Mouse (Mus musculus): ENCODE data around the gene Atp6v0c. TPM values are rescaled to one million over a fixed set of nuclear protein-coding genes. Genes with fewer than 3 reads are reported as not detected.
"Not testable (repeated sequence)": the region's sequence is repeated elsewhere in the genome, so short reads cannot be mapped to it uniquely, and the experiment has no call there.

The Atp6v0c gene
- polyA plus RNA-seq, 2 experiments, result 236 to 326 TPM

DNA sequence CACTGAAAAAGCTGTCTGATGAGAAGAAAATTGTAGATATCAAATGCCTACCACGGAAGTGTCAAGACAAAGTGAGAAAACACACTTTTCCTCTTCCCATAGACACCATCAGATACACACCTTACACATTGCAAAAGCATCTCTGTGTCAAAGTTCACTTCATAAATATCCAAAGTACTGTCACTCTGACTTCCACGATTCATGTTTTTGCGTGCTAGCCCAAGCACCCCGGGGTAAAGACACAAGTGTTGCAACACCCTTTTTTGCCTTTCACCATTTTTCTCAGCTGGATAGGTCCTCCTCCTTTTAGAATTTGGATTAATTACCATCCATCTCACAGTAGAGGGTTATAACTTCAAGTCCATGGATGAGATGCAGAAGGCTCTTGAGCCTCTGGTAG, 29.5 kb downstream of the Atp6v0c start:
- WGBS (ENCODE audit: insufficient replicate concordance), result 77% methylated on average over 4 of the region's 4 CpGs
- H3K4me1 ChIP-seq (replicated peaks; ENCODE audit: control insufficient read depth in 2 of 2, insufficient read depth in 2 of 2, low read length in 1 of 2), result peaks cover 13 to 22% of the 10 kb centered on the region in 2 experiments
- H3K27ac ChIP-seq, result no peak overlapping the region

DNA sequence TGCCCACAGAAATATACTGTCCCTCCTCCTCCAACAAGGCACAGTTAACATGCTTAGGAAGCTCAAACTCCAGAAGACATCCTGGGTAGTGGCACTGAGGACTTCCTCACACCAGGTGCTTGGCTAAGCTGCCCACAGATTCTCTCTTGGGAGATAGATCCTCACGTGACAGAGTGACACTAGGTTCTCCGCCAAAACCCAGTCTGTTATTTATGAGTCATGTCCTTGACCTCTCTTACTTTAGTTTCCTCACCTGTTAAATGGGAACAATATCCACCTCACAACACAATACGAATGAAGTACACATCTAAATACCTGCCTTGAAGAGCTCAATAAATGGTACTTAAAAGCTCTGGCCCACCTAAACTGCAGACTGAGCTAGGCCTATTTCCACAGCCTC, 30.2 kb downstream of the Atp6v0c start:
- H3K4me2 ChIP-seq (ENCODE audit: low read depth), result no peak overlapping the region; the same call in 1 of the 2 replicates
- H3K27me3 ChIP-seq (ENCODE audit: control insufficient read depth, insufficient read depth, low read length), result no peaks in the 10 kb centered on the region
- H3K4me3 ChIP-seq (ENCODE audit: insufficient read depth in 1 of 2, low read depth in 2 of 2, low read length in 2 of 2), result no peak overlapping the region; a peak in 1 of 4 replicates
- ATAC-seq (ENCODE audit: insufficient read depth) (no peak), DNase-seq (ENCODE audit: low read depth in 3 of 3, low spot score in 3 of 3) (no peak)
- TF ChIP-seq EP300 (IDR thresholded peaks at IDR 0.05; ENCODE audit: low read depth) (no peak), CTCF (IDR thresholded peaks at IDR 0.05; ENCODE audit: low read depth) (no peak)
- H3K9ac ChIP-seq (replicated peaks), result no peak overlapping the region
- no peaks in the 10 kb centered on the region for H3K9me3 ChIP-seq (ENCODE audit: control insufficient read depth, low read length)
- H3K4me1 ChIP-seq (replicated peaks; ENCODE audit: control insufficient read depth in 2 of 2, insufficient read depth in 2 of 2, low read length in 1 of 2), result peaks cover 16 to 25% of the 10 kb centered on the region in 2 experiments
- WGBS (ENCODE audit: insufficient replicate concordance), result 75% methylated on average over 3 of the region's 3 CpGs
- no peaks in the 10 kb centered on the region; the same call in 1 of the 2 replicates for H3K36me3 ChIP-seq (replicated peaks; ENCODE audit: control insufficient read depth, insufficient read depth, low read depth)
- H3K27ac ChIP-seq, result no peak overlapping the region

More for the DNA sequence above, 29.5 kb downstream of the Atp6v0c start:
- no peaks in the 10 kb centered on the region for H3K9me3 ChIP-seq (ENCODE audit: control insufficient read depth, low read length)
- DNase-seq (ENCODE audit: low read depth in 3 of 3, low spot score in 3 of 3) (no peak), ATAC-seq (ENCODE audit: insufficient read depth) (no peak)
- peak overlapping the region; percentile 88 for H3K4me2 ChIP-seq (ENCODE audit: low read depth)
- H3K9ac ChIP-seq (replicated peaks), result peak overlapping the region; percentile 94
- TF ChIP-seq EP300 (IDR thresholded peaks at IDR 0.05; ENCODE audit: low read depth), result no peak
- no peak for TF ChIP-seq CTCF (IDR thresholded peaks at IDR 0.05; ENCODE audit: low read depth)
- no peaks in the 10 kb centered on the region; the same call in 1 of the 2 replicates for H3K36me3 ChIP-seq (replicated peaks; ENCODE audit: control insufficient read depth, insufficient read depth, low read depth)
- peak overlapping the region; percentile 93 to 96 for H3K4me3 ChIP-seq (ENCODE audit: insufficient read depth in 1 of 2, low read depth in 2 of 2, low read length in 2 of 2)
- no peaks in the 10 kb centered on the region for H3K27me3 ChIP-seq (ENCODE audit: control insufficient read depth, insufficient read depth, low read length)

DNA sequence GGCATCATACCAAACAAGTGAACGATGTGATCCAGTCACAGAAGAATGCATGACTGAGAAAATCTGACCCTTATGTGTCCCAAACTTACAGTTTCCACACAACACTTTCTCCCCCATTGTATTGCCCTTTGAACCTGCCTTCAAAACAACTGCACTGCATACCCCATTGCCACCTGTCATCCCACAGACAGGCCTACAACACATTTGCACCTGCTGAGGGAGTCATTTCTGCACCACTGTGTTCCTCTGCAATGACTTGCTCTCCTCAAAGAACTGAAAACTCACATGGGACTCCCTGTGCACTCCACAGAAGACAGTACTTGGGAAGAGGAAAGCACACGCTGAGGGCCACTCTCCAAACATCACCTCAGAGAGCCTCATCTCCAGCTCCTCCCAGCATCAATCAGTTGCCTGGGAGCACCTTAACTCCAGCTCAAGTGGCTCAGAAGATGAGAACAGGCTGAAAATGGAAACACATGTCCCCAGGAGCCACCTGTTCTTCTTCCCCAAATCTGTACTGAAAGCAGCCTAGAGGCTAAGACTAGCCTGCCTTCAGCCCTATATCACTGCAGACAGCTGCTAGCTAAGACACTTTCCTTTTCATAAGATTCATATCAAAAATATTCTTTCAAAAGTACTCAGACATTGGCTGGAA, 32.1 kb downstream of the Atp6v0c start:
- TF ChIP-seq EP300 (IDR thresholded peaks at IDR 0.05; ENCODE audit: low read depth) (no peak), CTCF (IDR thresholded peaks at IDR 0.05; ENCODE audit: low read depth) (no peak)
- H3K27ac ChIP-seq, result no peak overlapping the region
- no peaks in the 10 kb centered on the region for H3K27me3 ChIP-seq (ENCODE audit: control insufficient read depth, insufficient read depth, low read length)
- 76% methylated on average over 2 of the region's 2 CpGs for WGBS (ENCODE audit: insufficient replicate concordance)
- no peak overlapping the region for H3K4me2 ChIP-seq (ENCODE audit: low read depth)
- H3K4me1 ChIP-seq (replicated peaks; ENCODE audit: control insufficient read depth in 2 of 2, insufficient read depth in 2 of 2, low read length in 1 of 2), result peaks cover 18 to 28% of the 10 kb centered on the region in 2 experiments
- H3K9me3 ChIP-seq (ENCODE audit: control insufficient read depth, low read length), result no peaks in the 10 kb centered on the region
- no peak overlapping the region for H3K9ac ChIP-seq (replicated peaks)
- H3K4me3 ChIP-seq (ENCODE audit: insufficient read depth in 1 of 2, low read depth in 2 of 2, low read length in 2 of 2), result no peak overlapping the region
- DNase-seq (ENCODE audit: low read depth in 3 of 3, low spot score in 3 of 3) (no peak), ATAC-seq (ENCODE audit: insufficient read depth) (no peak)
- no peaks in the 10 kb centered on the region; the same call in 1 of the 2 replicates for H3K36me3 ChIP-seq (replicated peaks; ENCODE audit: control insufficient read depth, insufficient read depth, low read depth)

DNA sequence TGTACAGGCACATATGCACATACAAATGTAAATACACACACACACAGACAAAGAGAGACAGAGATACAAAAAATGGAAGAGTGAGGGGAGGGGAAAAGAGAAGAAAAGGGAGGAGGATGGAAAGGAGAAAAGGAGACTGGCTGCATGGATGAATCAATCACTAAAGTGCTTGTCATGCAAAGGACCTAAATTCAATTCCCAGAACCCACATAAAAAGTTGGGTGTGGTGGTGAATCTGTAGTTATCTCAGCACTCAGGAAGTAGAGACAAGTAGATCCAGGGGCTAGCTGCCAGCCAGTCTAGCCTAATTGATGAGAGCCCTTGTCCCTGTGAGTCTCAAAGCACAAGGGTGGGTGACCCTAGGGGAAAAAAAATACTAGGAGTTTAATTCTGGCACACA, 35.4 kb downstream of the Atp6v0c start:
- no peak for TF ChIP-seq CTCF (IDR thresholded peaks at IDR 0.05; ENCODE audit: low read depth)
- no peak for TF ChIP-seq EP300 (IDR thresholded peaks at IDR 0.05; ENCODE audit: low read depth)
- H3K27ac ChIP-seq, result no peak overlapping the region
- H3K27me3 ChIP-seq (ENCODE audit: control insufficient read depth, insufficient read depth, low read length), result no peaks in the 10 kb centered on the region
- H3K4me3 ChIP-seq (ENCODE audit: insufficient read depth in 1 of 2, low read depth in 2 of 2, low read length in 2 of 2), result no peak overlapping the region
- ATAC-seq (ENCODE audit: insufficient read depth), result no peak
- DNase-seq (ENCODE audit: low read depth in 3 of 3, low spot score in 3 of 3), result peak in 1 of 3 experiments; percentile 36
- H3K4me1 ChIP-seq (replicated peaks; ENCODE audit: control insufficient read depth in 2 of 2, insufficient read depth in 2 of 2, low read length in 1 of 2), result peaks cover 6 to 10% of the 10 kb centered on the region in 2 experiments; a peak in 3 of 4 replicates
- no peak overlapping the region; the same call in 1 of the 2 replicates for H3K9ac ChIP-seq (replicated peaks)
- no peaks in the 10 kb centered on the region; the same call in 1 of the 2 replicates for H3K36me3 ChIP-seq (replicated peaks; ENCODE audit: control insufficient read depth, insufficient read depth, low read depth)
- no peak overlapping the region for H3K4me2 ChIP-seq (ENCODE audit: low read depth)
- no peaks in the 10 kb centered on the region for H3K9me3 ChIP-seq (ENCODE audit: control insufficient read depth, low read length)

DNA sequence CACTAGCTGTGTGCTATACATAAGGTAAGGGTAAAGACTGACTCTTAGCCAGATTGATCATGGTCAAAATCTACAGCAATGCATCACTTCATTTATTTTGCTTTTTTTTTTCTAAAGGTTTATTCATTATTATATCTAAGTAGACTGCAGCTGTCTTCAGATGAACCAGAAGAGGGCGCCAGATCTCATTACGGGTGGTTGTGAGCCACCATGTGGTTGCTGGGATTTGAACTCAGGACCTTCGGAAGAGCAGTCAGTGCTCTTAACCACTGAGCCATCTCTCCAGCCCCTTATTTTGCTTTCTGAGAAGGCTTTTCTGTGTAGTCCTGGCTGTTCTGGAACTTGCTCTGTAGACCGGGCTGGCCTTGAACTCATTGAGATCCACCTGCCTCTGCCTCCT, 36.6 kb downstream of the Atp6v0c start:
- H3K9me3 ChIP-seq (ENCODE audit: control insufficient read depth, low read length); H3K4me2 ChIP-seq (ENCODE audit: low read depth); H3K9ac ChIP-seq (replicated peaks); DNase-seq (ENCODE audit: low read depth in 3 of 3, low spot score in 3 of 3); H3K36me3 ChIP-seq (replicated peaks; ENCODE audit: control insufficient read depth, insufficient read depth, low read depth); H3K27ac ChIP-seq; ATAC-seq (ENCODE audit: insufficient read depth); H3K4me1 ChIP-seq (replicated peaks; ENCODE audit: control insufficient read depth in 2 of 2, insufficient read depth in 2 of 2, low read length in 1 of 2); H3K4me3 ChIP-seq (ENCODE audit: insufficient read depth in 1 of 2, low read depth in 2 of 2, low read length in 2 of 2); H3K27me3 ChIP-seq (ENCODE audit: control insufficient read depth, insufficient read depth, low read length): not testable (repeated sequence)
- peak; percentile 58 for TF ChIP-seq CTCF (IDR thresholded peaks at IDR 0.05; ENCODE audit: low read depth)
- 81% methylated on average over 4 of the region's 4 CpGs for WGBS (ENCODE audit: insufficient replicate concordance)

All from liver, embryonic 14.5 days (tissue).